Mouse (Mus musculus) small intestine, adult 10 weeks (tissue): ENCODE data around the gene Usp51. TPM values are rescaled to one million over a fixed set of nuclear protein-coding genes. Genes with fewer than 3 reads are reported as not detected.

Experiments
- polyA plus RNA-seq: library from polyadenylated mRNA; stranded (reverse); fragments of 350-450 nt; fragmentation: Illumina TruSeq; extraction: RNeasy Lipid Tissue Mini Kit (QIAGEN cat#74804); gene quantifications from one replicate; pipeline ENCODE4 v1.2.3, GENCODE M21; 2014; ENCODE audit warnings: low replicate concordance

The Usp51 gene
- polyA plus RNA-seq: not detected

DNA sequence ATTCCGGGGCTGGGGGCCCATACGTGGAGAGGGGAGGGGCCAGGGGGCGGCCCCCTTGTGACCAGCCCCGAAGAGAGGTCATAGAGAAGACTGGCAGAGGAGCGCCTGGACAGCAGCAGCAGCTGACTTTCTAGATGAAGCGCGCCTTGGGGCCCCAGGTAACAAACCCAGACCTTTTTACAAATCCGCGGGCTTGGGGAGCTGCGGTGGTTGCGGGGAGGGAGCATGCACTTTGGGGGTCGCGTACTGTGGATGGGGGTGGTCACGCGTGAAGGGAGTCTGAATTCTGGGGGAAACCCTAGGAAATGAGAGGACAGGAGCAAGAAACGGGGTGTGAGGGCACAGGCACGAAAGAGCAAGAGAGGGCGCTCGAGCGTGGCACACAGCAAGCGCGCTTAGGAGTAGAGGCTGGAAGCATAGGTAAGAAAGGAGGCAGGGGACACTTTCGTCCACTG is at the start of gene Usp51:
TSS of gene Usp51 (plus strand) at position 83 of the 455 bp plus-strand sequence.

DNA sequence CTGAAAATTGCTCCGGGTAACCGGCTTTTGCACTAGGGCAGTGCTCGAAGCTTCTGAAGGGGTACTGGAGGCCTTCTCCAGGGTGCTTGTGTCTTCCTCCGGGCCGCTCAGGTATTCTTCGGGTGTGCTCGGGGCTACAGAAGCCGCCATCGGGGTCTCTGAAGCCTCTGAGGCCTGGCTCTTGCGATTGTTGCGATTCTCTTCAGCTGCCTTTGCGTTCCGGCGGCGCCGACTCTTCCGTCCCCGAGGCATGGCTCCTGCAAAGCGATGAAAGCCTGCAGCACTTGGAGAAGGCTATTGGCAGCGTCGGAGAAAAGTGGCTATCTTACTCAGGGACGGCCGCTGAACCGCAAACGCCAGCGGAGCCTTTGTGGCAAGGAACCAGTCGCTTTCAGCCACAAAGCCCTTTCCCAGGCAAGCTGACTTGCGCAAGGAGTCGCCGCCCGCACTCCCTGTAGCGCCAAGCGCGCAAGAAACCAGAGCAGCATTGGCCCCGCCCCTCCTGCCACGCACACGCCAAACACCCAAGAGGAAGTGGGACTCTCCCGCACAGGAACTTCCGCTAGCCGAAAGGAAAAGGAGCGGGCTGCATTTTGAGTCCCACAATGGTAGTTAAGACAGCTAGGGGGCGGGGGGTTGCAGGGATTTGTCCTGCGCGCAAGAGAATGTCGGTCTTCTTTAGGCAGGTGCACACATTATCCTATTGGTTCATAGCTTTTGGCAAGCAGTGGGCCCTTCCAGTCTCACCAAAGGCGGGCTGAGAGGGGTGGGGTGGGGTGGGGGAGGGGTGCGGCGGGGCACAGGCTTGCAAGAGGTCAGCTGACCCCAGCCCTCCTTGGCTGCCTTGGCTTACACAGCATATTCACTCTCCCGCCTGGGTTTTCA is 31.1 kb downstream of the Usp51 start, which contains the start of gene Mageh1:
TSS of gene Mageh1 (minus strand) at position 489 of the 885 bp plus-strand sequence.

Other genes with a start within 250 kb of the Usp51 start
- gene Shroom2, start 237.0 kb upstream of the Usp51 start, polyA plus RNA-seq: 18.3 TPM
- not detected for gene Gpr143, start 224.5 kb upstream of the Usp51 start, polyA plus RNA-seq
- 4.9 TPM for gene Mageh1, start 31.1 kb downstream of the Usp51 start, polyA plus RNA-seq
- gene Foxr2, start 112.3 kb downstream of the Usp51 start, polyA plus RNA-seq: not detected
- gene Rragb, start 133.5 kb downstream of the Usp51 start, polyA plus RNA-seq: 1.6 TPM
- gene Klf8, start 231.0 kb downstream of the Usp51 start, polyA plus RNA-seq: 0.89 TPM